Mouse (Mus musculus): ENCODE measurements at regions not wholly inside any gene's neighbourhood (a gene's known extent, or its start where the extent isn't known, plus 50 kb on each side); places are given as distances from the start of the nearest gene placed in this dataset.
A peak's percentile ranks its signal among the peaks of the same experiment; 100 is the strongest.
"Not testable (repeated sequence)": the region's sequence is repeated elsewhere in the genome, so short reads cannot be mapped to it uniquely, and the experiment has no call there.

DNA sequence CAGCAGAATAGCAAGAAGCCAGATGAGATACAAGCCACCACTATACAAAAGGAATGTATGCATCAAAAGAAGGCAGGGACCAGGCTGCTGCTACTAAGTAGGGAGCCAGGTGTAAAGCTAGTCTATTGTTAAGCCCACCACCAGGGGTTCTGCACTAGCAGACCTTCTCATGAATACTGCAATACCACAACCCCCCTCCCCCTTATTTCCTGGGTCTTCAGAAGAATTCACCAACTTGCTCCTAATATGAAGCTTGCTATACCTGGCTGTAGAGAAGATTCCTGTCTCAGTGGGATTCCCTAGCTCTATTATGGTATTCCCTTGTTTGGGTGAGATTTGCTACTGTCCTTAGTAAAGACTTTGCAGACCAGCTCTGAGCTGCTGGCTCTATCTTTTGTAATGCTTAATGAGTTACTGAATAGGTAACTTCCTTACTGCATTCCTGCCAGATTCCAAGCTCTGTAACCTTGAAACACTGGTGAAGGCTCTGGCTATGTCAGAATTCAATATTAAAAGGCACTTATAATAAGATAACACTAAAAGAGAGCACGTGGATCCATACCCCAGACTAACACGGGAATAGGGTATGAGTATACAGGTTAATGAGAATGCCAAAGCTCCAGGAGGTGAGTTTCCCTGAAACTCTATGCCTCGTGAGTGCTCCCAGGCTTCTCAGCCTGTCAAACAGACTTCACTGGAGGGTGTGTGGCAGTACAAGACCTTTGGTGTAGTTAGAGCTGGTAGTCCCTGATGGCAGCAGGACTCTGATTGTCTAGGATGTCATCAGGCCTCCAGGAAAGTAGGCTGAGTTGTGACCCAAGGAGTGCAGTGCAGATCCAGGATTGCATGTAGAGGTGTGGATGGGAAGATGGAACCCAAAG is 455.5 kb downstream of the Plxdc2 start:
- not testable (repeated sequence) for DNase-seq (ENCODE audit: low read depth, low spot score)

DNA sequence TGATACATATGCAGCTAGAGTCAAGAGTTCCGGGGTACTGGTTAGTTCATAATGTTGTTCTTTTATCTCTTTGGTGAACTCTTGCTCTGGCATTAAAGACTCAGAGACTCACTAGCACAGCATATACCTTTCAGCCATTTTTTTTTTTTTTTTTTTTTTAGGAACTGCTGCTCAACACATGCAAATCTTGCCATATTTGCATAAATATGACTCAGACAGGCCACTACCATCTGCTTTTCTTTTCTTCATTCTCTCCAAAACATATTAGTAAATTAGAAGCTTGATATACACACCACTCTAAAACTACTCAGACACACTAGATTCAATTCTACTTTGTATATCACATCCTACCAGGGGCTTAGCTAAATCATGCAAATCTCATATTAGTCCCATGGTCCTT is 464.3 kb downstream of the Plxdc2 start:
- no peak for DNase-seq (ENCODE audit: low read depth, low spot score)

DNA sequence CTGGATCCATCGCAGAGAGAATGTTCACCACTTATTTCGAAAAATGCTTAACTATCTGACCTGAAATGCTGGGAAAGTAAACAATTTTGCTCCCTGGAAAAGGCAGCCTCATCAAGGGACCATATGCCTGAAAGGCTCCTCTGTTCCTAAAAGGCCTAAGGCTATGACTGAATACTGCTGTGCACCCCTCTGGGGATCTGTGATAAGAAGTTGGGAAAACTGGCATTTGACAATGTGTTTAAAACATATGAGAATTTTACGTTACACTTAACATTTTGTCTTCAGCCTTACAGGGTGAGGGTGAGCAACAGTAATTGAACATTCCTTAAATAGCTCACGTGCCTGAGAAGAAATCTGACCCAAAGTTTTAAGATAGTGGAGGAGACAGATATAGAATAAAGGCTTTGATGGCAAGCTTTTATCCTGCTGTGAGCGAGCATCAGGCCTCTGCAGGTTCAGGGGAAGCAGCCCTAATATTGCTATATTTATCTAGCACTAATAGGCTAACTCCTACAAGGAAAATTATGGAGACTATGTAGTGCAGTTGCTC is 468.7 kb downstream of the Plxdc2 start:
- no peak for DNase-seq (ENCODE audit: low read depth, low spot score)

DNA sequence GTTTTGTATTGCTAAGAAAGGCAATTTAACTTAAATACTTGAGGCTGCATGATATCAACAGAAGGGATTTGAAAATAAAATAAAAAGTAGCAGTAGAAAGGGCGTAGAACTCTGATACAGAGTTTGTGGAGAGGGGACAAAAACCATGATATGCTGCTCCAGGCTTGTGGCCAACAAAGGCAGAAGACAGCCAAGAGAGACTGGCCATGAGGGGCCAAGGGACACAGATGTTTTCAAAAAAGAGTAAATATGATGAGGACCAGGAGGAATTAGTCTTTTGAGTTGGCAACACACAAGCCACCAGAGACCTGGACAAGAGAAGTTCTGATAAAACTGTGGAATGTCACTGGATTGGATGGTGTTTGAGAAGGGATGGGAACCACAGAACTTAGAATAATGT is 471.2 kb downstream of the Plxdc2 start:
- no peak for DNase-seq (ENCODE audit: low read depth, low spot score)

DNA sequence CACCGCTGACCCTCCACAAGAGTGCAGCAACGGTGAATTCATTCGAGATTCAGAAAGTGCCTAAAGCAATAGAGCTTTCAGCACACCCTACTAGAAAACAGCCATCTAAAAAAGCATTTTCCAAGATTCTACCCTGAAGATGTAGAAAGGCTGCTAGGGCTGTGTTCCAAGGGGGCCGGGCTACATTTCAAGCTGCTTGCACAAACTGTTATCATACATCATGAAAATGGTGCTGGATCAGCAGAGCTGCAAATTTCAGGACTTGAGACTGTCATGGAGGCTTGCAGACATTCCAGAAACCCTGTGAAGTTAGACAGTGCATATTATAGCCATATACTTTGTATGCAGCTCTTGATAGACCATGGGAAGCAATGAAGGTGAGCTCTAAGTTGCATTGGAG is 479.9 kb downstream of the Plxdc2 start:
- DNase-seq (ENCODE audit: low read depth, low spot score), result no peak

DNA sequence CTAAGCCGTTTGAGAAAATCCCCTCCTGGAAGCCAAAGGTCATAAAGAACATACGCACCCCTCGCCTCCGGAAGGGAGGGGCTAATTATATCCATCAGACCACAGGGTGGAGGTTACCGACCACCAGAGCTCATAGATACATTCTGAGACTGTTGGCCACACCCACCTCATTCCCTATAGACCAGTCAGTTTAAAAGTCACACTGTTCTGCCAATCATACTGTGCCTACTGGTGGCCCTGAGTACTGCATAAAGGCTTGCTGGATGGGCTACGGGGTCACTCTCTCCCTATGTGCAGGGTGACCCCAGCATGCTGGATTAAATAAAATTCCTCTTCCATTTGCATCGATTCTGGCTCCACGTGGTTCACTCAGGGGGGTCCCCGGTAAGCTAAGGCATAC is 482.6 kb downstream of the Plxdc2 start:
- DNase-seq (ENCODE audit: low read depth, low spot score), result no peak

DNA sequence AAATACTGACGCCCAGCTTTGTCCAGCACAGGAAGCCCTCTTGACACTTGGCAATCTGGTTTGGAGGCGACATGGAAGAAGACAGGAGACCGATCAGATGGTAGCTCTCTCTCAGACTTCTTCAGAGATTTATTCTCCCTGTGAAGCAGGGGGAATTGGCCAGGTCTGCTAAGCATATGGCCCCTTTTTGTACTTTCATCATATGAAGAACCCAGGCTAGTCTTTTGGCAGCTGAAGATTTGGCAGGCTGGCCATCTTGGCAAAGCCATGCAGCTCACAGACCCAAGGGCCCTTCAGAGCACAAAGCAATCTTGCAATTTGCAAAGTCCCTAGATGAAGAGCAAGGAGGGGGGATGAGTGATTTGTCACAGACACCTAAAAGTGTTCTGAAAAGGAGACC is 493.8 kb downstream of the Plxdc2 start:
- no peak for DNase-seq (ENCODE audit: low read depth, low spot score)

DNA sequence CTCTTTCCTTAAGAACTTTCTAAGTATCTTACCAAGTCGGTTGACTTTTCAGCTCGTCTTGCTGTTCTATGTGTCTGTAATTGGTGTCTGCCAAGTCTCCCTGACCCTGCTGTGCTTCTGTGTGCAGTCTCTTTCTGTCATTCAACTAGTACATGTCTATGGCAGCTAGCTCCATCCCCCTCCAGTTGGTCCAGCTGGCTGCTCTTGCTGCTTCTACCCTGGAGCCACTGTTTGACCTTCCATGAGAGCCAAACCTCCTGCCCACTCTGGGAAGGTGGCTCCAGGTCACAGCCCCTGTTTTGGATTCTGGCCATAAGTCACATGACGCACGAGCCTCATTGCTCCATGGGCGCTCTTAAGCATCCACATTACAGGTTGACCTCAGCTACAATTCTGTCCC is 504.0 kb downstream of the Plxdc2 start:
- DNase-seq (ENCODE audit: low read depth, low spot score), result no peak

DNA sequence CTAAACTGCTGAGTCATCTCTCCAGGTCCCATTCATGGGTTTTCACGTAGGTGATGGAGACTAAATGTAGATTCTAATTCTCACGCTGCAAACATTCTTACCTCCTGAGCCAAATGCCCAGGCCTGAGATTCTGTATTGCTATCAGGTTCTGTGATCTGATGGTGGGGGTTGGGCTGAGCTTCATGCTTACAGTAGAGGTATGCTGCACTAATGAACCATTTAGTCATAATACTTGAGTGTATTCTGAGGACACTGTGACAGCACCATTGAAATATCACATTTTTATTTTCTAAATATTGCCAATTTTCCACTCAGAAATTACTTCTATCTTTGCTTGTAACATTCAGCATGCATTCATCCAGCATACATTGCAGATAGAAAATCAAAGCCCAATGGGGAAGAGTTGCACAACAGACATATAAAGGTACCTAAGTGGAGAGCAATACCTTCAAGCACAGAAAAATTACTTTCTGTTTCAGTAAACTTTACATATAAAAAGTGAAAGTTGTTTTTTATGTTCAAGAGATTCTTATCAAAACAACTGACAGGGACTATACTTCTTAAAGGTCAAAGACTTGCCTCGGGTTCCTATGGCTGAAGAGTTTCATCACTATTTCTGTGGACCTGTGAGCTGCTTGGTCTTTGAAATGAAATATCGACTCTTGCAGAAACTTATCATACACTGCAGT is 510.2 kb downstream of the Plxdc2 start:
- no peak for DNase-seq (ENCODE audit: low read depth, low spot score)

DNA sequence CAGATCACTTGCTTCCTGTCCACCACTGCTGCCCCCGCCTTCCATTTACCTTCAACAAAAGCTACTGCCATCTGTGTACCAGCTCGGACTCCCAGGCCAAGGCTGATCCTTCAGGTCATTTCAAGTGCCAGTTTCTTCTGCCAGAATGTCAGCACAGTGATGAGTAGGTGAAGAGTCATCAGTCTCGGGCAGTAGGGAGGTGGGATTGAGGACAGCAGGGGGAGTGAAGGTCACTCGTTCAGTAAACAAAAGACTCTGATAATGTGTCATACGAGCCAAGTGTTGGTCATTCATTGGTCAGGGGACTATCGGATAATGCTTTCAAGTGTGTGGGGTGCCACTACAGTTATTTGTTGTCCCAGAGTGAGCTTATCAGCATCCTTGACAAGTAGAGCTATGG is 536.3 kb downstream of the Plxdc2 start:
- DNase-seq (ENCODE audit: low read depth, low spot score), result not testable (repeated sequence)

DNA sequence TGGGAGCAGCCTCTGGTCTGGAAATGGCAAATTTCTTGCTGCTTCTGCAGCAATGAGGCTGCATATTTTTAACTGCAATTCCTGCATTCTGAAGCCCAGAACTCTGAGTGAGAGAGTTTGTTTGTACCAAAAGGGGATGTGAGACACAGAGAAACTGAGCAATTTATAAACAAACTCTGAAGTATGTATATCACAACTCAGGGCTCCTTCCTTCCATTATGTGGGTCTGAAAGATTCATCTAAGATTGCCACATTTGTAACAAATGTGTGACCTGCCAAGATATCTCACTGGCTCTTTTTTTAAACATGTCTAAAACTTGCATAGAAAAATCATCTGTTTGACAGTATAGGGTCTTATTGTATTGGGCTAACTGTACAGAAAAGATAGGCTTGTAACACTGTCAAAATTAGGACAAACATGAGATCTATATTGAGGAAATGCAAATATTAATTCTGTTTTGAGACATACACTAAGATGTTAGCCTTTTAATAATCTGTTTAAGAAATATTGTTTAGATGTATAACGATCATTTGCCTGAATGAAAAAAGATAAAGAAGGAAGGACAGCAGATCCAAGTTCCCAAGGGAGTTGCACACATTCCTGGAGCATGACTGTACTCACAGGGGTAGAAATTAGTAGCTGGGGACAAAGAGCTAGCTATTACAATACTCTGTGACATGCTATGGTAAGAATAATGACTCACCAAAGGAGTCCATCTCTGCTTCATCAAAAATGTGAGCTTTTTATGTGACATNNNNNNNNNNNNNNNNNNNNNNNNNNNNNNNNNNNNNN is 553.3 kb downstream of the Plxdc2 start:
- peak; percentile 8 for DNase-seq (ENCODE audit: low read depth, low spot score)

DNA sequence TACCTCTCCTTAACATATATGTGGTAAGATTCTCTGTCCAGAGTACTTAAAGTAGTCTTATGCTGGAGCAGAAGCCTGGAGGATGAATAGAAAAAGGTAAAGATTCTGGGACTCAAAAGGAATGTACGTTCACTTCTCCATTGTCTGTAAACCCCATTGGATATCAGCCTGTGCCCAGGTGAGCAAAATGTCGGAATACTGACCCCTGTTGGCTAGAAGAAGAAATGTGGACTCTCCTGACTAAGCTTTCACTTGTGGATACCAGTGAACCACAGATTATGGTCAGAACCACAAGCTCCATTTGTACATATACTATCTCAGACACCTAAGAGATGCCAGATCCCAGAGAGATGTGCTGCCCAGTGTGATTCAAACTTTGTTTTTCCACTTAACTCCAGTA is 558.5 kb downstream of the Plxdc2 start:
- DNase-seq (ENCODE audit: low read depth, low spot score), result no peak

DNA sequence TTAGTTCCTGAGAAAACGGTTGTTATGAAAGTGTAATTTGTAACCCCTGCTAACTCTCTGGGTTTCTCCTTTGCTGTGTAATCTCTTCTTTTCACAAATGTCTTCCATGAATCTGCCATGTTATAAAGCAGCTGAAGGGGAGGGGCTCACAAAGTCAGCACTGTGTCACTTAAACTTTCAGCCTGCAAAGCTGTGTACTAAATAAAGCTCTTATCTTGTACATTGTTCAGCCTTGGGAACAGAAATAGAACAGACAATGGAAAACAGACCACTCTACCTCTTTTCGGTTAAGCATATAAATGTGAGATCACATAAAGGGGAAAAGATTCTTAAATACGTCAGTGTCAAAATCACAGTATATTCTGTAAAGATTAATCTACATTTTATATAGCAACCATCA is 573.9 kb downstream of the Plxdc2 start:
- no peak for DNase-seq (ENCODE audit: low read depth, low spot score)

DNA sequence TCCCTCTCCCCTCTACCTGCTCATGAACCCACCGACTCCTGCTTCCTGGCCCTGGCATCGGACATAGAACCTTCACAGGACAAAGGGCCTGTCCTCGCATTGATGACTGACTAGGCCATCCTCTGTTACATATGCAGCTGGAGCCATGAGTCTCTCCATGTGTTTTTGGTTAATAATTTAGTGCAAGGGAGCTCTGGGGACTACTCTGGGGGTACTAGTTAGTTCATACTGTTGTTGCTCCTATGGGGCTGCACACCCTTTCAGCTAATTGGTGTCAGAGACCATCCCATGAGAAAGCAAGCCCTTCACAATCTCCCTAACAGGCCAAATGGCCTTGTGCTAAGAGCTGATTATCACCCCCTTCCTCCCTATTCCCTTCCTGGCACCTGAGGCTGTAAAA is 603.3 kb downstream of the Plxdc2 start:
- DNase-seq (ENCODE audit: low read depth, low spot score), result no peak

DNA sequence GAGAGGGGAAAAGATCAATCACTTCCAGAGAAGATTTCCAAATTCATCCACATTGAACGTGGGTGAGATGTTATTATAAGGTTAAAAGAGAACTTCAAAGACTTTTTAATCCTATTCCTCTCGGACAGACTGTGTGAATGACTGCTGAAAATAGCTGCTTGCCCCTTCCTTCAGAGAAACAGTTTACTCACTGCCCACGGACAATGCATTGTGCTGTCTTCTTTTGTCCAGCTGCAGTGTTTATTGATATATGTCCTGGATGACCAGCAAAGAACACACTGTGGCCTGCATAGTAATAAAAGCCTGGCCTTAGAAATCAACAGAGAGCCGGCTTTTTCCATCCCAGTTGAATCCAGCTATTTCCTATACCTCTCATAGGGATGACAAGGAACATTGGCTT is 621.3 kb downstream of the Plxdc2 start:
- DNase-seq (ENCODE audit: low read depth, low spot score), result no peak

DNA sequence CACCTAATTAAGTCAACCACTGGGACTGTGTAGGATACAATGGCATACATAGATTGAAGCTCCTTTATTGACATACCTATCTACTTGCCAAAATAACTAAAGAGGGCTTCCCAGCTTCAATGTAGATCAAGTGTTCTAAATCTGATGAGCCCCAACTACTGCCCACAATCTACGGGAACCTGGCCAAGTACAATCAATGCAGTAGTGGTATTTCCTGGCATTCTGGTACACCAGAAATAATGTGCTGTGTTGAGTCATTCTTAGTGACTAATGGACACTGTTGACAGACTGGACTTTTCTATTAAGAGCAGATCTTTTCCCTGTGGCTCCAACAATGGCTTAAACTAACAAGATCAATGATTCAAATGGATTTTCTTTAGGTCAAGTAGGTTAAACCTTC is 626.7 kb downstream of the Plxdc2 start:
- no peak for DNase-seq (ENCODE audit: low read depth, low spot score)

DNA sequence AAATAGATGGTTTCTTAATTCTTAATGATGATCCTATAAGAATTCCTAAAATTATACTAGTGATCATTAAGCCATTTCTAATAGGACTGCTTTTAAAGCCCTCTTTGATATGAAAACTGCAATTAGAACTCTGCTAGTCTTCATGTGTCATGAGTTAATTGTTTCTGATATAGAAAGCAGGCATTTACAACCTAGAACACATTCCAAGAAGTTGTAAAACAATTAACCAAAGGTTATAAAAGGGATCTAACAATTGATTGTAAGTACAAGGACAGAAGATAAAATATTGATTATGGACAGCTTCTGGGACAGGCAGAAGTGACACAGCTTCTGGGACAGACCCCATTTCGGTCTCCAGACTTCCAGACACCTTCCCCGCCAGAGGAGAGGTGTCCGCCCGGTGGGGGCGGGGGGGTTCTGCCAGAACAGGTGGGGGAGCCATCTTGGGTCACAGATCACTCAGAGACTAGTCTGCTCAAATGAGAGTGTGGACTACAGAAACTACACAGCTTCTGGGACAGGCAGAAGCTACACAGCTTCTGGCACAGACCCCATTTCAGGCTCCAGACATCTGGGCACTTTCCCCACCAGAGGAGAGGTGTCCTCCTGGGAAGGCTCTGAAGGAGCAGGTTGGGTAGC is 627.6 kb downstream of the Plxdc2 start:
- no peak for DNase-seq (ENCODE audit: low read depth, low spot score)
